Mouse (Mus musculus) neutrophil, adult 65 days (primary cell): ENCODE results near the gene Tmem184c. TPM values are rescaled to one million over a fixed set of nuclear protein-coding genes. Genes with fewer than 3 reads are reported as not detected.

Experiments
- total RNA-seq: library from RNA; stranded (reverse); gene quantifications from 2 replicates; pipeline ENCODE4 v1.2.4, GENCODE M21; 2023

The Tmem184c gene
- 5.6 and 5.9 TPM in 2 replicates for total RNA-seq

GRCm38 (mm10) chr8:77610374-77610969, at the start of gene Tmem184c:
Tmem184c (minus strand) TSS chr8:77610698.

GRCm38 (mm10) chr8:77549121-77549706, 61.3 kb downstream of the Tmem184c start, which contains the start of gene Prmt9:
Prmt9 (plus strand) TSS chr8:77549397.

Other genes starting within 250 kb of the Tmem184c start
- 9.3 and 9.6 TPM in 2 replicates for gene Arhgap10, start 92.7 kb downstream of the Tmem184c start, total RNA-seq
- 21.8 and 26.8 TPM in 2 replicates for gene Prmt9, start 61.3 kb downstream of the Tmem184c start, total RNA-seq
- 2.2 and 3.7 TPM in 2 replicates for gene Ednra, start 113.8 kb upstream of the Tmem184c start, total RNA-seq